Mouse (Mus musculus) limb, embryonic 12.5 days (tissue): ENCODE data around the gene Thada. TPM values are rescaled to one million over a fixed set of nuclear protein-coding genes. Genes with fewer than 3 reads are reported as not detected.

Experiments
- ATAC-seq: fragments of 200-750 bp; cut with Nextera tagmentation; 2 replicates; pipeline ENCODE4 v1.8.0; 2017; ENCODE audit warnings: low read depth, moderate TSS enrichment; ENCODE audit not compliant: insufficient number of reproducible peaks, insufficient read depth, low FRiP score, low TSS enrichment
- H3K27ac ChIP-seq: fragments of 300-500 bp; sonication (generic); 2 replicates; pipeline ENCODE4 v1.5.1; 2016; ENCODE audit warnings: mild to moderate bottlenecking, moderate library complexity
- H3K27me3 ChIP-seq: fragments of 300-500 bp; sonication (generic); 2 replicates; pipeline ENCODE4 v1.6.1; 2016; ENCODE audit warnings: mild to moderate bottlenecking, moderate library complexity
- H3K36me3 ChIP-seq: fragments of 300-500 bp; sonication (generic); 2 replicates; pipeline ENCODE4 v1.6.1; 2016; ENCODE audit warnings: mild to moderate bottlenecking, moderate library complexity
- H3K4me1 ChIP-seq: fragments of 300-500 bp; sonication (generic); replicated peaks from 2 replicates; pipeline ENCODE4 v1.6.1; 2016
- H3K4me2 ChIP-seq: fragments of 300-500 bp; sonication (generic); 2 replicates; pipeline ENCODE4 v1.6.1; 2016; ENCODE audit warnings: mild to moderate bottlenecking, moderate library complexity
- H3K4me3 ChIP-seq: fragments of 300-500 bp; sonication (generic); replicated peaks from 2 replicates; pipeline ENCODE4 v1.5.1; 2016; ENCODE audit warnings: mild to moderate bottlenecking
- H3K9ac ChIP-seq: fragments of 300-500 bp; sonication (generic); replicated peaks from 2 replicates; pipeline ENCODE4 v1.6.1; 2016; ENCODE audit warnings: mild to moderate bottlenecking, moderate library complexity
- H3K9me3 ChIP-seq: fragments of 300-500 bp; sonication (generic); 2 replicates; pipeline ENCODE4 v1.6.1; 2016; ENCODE audit warnings: mild to moderate bottlenecking, moderate library complexity
- whole genome bisulfite sequencing: fragments of 180-500 bp; shearing (Covaris S2); methylation state at CpG from one replicate; pipeline ENCODE4 v1.1.7; 2016; 5-methylcytosine and 5-hydroxymethylcytosine counted together
- polyA plus RNA-seq: library from polyadenylated mRNA; unstranded; fragments of >200 nt; fragmentation: Nextera tagmentation; extraction: Ambion mirVana; gene quantifications from 2 replicates; pipeline ENCODE4 v1.2.1, GENCODE M21; 2016

Gene Thada
- polyA plus RNA-seq, 1 experiment from 2014 or later: 15.3 TPM

GRCm38 (mm10) chr17:84497972-84498604, 32.1 kb upstream of the Thada start:
- Histone ChIP-seq H3K36me3 (no peaks in the 10 kb centered on the region), H3K4me2 (no peak overlapping the region), H3K27me3 (no peaks in the 10 kb centered on the region), H3K27ac (no peak overlapping the region), H3K9me3 (no peaks in the 10 kb centered on the region), H3K4me1 (no peaks in the 10 kb centered on the region), H3K9ac (no peak overlapping the region), H3K4me3 (no peak overlapping the region)
- 87% methylated on average over 3 of the region's 3 CpGs for WGBS
- no peak for ATAC-seq

GRCm38 (mm10) chr17:84497559-84497958, 31.6 kb upstream of the Thada start:
- no peak for ATAC-seq
- Histone ChIP-seq H3K4me3 (no peak overlapping the region), H3K27ac (no peak overlapping the region), H3K4me1 (no peaks in the 10 kb centered on the region), H3K9me3 (no peaks in the 10 kb centered on the region), H3K9ac (no peak overlapping the region), H3K36me3 (no peaks in the 10 kb centered on the region), H3K4me2 (no peak overlapping the region), H3K27me3 (no peaks in the 10 kb centered on the region)
- 73% methylated on average over 2 of the region's 2 CpGs for WGBS

- Histone ChIP-seq H3K4me2 (no peak overlapping the region), H3K27me3 (no peaks in the 10 kb centered on the region), H3K4me1 (no peaks in the 10 kb centered on the region), H3K27ac (no peak overlapping the region), H3K36me3 (no peaks in the 10 kb centered on the region), H3K4me3 (no peak overlapping the region), H3K9ac (no peak overlapping the region), H3K9me3 (no peaks in the 10 kb centered on the region)
- ATAC-seq: no peak
- 87% methylated on average over 5 of the region's 5 CpGs for WGBS
Observed at GRCm38 (mm10) chr17:84497026-84497425, 31.0 kb upstream of the Thada start.

- Histone ChIP-seq H3K27ac (no peak overlapping the region), H3K4me1 (no peaks in the 10 kb centered on the region), H3K9ac (no peak overlapping the region), H3K36me3 (no peaks in the 10 kb centered on the region), H3K4me2 (no peak overlapping the region), H3K27me3 (no peaks in the 10 kb centered on the region), H3K4me3 (no peak overlapping the region), H3K9me3 (no peaks in the 10 kb centered on the region)
- no peak for ATAC-seq
- WGBS: 30% methylated on average over 5 of the region's 5 CpGs
Observed at GRCm38 (mm10) chr17:84492255-84492880, 26.4 kb upstream of the Thada start.

GRCm38 (mm10) chr17:84487415-84487814, 21.4 kb upstream of the Thada start:
- no peak overlapping the region for H3K4me3 ChIP-seq
- no peaks in the 10 kb centered on the region for H3K36me3 ChIP-seq
- no peak for ATAC-seq
- H3K4me1 ChIP-seq: no peaks in the 10 kb centered on the region
- no peak overlapping the region for H3K27ac ChIP-seq
- H3K9ac ChIP-seq: no peak overlapping the region
- WGBS: 78% methylated on average over 2 of the region's 2 CpGs
- H3K9me3 ChIP-seq: no peaks in the 10 kb centered on the region
- no peak overlapping the region for H3K4me2 ChIP-seq
- no peaks in the 10 kb centered on the region for H3K27me3 ChIP-seq

GRCm38 (mm10) chr17:84483673-84484320, 17.8 kb upstream of the Thada start:
- no peak overlapping the region for H3K9ac ChIP-seq
- WGBS: 77% methylated on average over 6 of the region's 6 CpGs
- H3K36me3 ChIP-seq: no peaks in the 10 kb centered on the region
- no peak overlapping the region for H3K4me3 ChIP-seq
- no peaks in the 10 kb centered on the region for H3K4me1 ChIP-seq
- no peak for ATAC-seq
- H3K9me3 ChIP-seq: no peaks in the 10 kb centered on the region
- H3K27ac ChIP-seq: no peak overlapping the region
- H3K27me3 ChIP-seq: no peaks in the 10 kb centered on the region
- no peak overlapping the region for H3K4me2 ChIP-seq

- no peak for ATAC-seq
- H3K9ac ChIP-seq: no peak overlapping the region
- no peaks in the 10 kb centered on the region for H3K27me3 ChIP-seq
- no peaks in the 10 kb centered on the region for H3K9me3 ChIP-seq
- WGBS: 88% methylated on average over 3 of the region's 3 CpGs
- no peak overlapping the region for H3K4me3 ChIP-seq
- H3K4me1 ChIP-seq: no peaks in the 10 kb centered on the region
- no peaks in the 10 kb centered on the region for H3K36me3 ChIP-seq
- no peak overlapping the region for H3K27ac ChIP-seq
- H3K4me2 ChIP-seq: no peak overlapping the region
Observed at GRCm38 (mm10) chr17:84482831-84483230, 16.8 kb upstream of the Thada start.

- Histone ChIP-seq H3K4me2 (no peak overlapping the region), H3K27me3 (no peaks in the 10 kb centered on the region), H3K36me3 (no peaks in the 10 kb centered on the region), H3K4me1 (no peaks in the 10 kb centered on the region), H3K27ac (no peak overlapping the region), H3K9ac (no peak overlapping the region), H3K4me3 (no peak overlapping the region), H3K9me3 (no peaks in the 10 kb centered on the region)
- no peak for ATAC-seq
- WGBS: 52% methylated on average over 15 of the region's 15 CpGs
Observed at GRCm38 (mm10) chr17:84480464-84481355, 14.7 kb upstream of the Thada start.

- Histone ChIP-seq H3K4me3 (no peak overlapping the region), H3K9ac (no peak overlapping the region), H3K4me1 (no peaks in the 10 kb centered on the region), H3K36me3 (no peaks in the 10 kb centered on the region), H3K4me2 (no peak overlapping the region), H3K9me3 (no peaks in the 10 kb centered on the region), H3K27ac (no peak overlapping the region), H3K27me3 (no peaks in the 10 kb centered on the region)
- no peak for ATAC-seq
- 84% methylated on average over 4 of the region's 4 CpGs for WGBS
Observed at GRCm38 (mm10) chr17:84478276-84478675, 12.3 kb upstream of the Thada start.

GRCm38 (mm10) chr17:84477176-84477575, 11.2 kb upstream of the Thada start:
- Histone ChIP-seq H3K4me3 (no peak overlapping the region), H3K36me3 (no peaks in the 10 kb centered on the region), H3K9me3 (no peaks in the 10 kb centered on the region), H3K4me2 (no peak overlapping the region), H3K4me1 (no peaks in the 10 kb centered on the region), H3K27me3 (no peaks in the 10 kb centered on the region), H3K27ac (no peak overlapping the region), H3K9ac (no peak overlapping the region)
- WGBS: 81% methylated on average over 5 of the region's 5 CpGs
- ATAC-seq: no peak

- Histone ChIP-seq H3K9ac (no peak overlapping the region), H3K36me3 (no peaks in the 10 kb centered on the region), H3K27me3 (no peaks in the 10 kb centered on the region), H3K4me1 (no peaks in the 10 kb centered on the region), H3K27ac (no peak overlapping the region), H3K9me3 (no peaks in the 10 kb centered on the region), H3K4me2 (no peak overlapping the region), H3K4me3 (no peak overlapping the region)
- ATAC-seq: no peak
- 66% methylated on average over 4 of the region's 4 CpGs for WGBS
Observed at GRCm38 (mm10) chr17:84474312-84474711, 8.3 kb upstream of the Thada start.
